Mouse (Mus musculus) kidney, postnatal 10 days (tissue): Measurements from ENCODE around the gene Gadl1.
"Not testable (repeated sequence)": the region's sequence is repeated elsewhere in the genome, so short reads cannot be mapped to it uniquely, and the experiment has no call there.

Experiments used
- DNase-seq: peaks from one replicate; pipeline ENCODE4 v3.0.0; 2021; ENCODE audit warnings: mixed read lengths

Gene Gadl1

DNA sequence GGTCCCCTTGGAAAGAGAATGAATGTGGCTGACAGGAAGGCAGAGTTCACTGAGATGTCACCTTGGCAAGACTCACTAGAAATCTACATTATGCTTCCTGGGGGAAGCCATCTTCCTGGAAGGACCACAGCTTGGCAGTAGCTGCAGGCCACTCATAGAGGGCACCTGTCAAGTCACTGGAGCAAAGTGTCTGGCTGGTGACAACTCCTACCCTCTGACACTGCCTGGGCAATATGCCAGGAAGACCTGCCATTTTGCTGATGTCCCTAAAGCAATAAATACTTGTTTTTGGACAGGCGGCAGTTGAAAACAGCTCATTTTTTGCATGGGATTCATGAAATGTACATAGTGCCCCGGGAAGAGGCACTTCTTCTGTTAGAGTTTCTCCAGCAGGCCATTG, 119.8 kb downstream of the Gadl1 start:
- no peak for DNase-seq

DNA sequence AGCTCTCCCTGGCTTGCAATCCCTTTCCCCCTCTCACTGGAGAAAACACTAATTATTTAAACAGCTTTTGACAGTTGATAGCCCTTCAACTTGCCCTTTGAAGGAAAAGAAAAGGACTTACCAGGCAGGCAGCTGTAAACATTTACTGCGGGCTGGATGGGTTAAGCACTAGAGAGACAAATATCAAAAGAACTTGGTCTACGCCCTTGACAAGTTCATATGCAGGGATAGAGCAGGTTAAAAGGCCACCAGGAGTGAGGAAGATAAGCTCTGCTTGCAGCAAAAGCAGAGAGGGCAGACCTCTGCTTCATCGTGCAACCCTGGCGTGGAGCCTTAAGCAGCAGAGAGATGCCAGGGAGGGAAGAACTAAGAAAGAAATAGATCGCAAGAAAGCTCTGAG, 123.5 kb downstream of the Gadl1 start:
- no peak for DNase-seq

DNA sequence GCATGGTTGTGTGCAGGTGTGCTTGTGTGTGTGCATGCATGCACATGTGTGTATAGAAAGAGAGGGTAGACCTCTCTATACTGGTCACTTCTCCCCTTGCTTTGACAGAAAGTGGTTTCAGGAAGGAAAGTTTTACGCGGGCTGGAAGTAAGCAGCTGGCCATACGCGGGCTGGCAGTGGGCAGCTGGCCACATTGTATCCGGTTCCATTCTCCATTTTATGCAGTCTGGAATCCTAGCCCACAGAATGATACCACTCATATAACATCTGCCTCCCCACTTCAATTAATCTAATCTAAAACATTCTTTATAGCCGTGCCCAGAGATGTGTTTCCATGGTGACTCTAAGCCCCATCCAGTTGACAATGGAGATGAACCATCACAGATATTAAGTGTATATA, 129.0 kb downstream of the Gadl1 start:
- DNase-seq = no peak

DNA sequence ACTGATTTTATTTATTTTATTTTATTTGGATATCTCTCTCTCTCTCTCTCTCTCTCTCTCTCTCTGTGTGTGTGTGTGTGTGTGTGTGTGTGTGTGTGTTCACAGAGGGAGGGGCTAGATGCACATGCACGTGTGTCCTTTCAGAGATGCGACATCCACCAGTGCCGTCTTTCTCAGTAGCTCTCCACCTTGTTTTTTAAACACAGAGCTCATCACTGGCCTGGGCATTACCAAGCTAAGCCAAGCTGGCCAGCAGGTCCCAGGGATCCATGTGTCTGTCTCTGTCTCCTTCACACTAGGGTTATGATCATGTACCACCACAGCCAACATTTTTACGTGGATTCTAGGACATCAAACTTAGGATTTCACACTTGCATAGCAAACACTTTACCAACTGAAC, 130.7 kb downstream of the Gadl1 start:
- no peak for DNase-seq

DNA sequence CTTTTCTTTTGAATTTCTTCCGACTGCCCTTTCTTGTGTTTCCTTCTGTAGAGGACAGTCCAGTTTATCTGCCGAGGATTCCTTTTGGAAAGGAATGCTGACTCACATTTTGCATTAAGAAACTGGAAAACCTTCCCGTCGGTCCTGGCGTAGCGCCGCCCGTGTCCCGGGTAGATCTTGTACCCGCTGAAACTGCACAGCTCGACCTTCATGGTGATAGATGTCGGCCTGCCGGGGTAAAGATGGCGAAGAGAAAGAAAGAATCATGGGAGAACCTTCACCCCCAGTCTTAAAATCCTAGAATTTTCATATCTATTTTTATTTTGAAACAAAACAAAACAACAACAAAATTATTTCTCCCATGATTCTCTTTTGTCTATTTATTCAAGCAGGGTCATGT, 131.6 kb downstream of the Gadl1 start:
- not testable (repeated sequence) for DNase-seq

DNA sequence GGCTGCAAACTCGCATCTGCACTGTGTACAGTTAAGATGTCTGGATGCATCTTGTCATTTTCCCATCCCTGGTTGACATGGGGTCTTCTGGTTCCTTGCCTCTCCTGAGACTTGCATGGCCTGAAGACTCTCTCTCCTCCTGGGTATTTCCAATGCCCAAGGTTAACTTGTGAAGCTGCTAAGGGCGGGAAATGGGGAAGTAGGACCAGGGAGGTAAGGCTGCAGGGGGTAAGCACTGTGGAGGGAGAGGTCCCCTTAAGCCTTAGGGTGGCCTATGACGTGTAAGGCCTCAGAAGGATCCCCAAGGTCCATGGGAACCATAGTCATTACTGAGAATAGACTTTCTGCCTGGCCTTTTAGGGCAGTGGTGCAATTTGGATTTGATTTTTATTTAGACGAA, 132.1 kb downstream of the Gadl1 start:
- no peak for DNase-seq

DNA sequence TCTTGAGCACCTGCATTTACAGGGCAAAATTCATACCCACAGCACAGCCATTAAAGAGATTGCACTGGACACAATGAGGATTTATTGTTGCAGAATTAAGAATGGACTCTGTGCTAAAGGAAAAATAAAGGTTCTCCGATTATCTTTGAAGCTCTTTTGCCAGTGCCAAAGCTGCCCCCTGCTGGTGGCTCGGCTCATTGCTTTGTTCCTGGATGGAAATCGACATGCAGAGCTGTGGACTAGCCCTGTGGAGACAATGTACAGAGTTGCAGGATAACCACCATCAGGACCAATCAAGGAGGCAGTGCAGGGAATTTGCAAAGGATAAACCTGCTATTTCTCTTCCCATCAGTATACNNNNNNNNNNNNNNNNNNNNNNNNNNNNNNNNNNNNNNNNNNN, 132.5 kb downstream of the Gadl1 start:
- peak; percentile 92 for DNase-seq

DNA sequence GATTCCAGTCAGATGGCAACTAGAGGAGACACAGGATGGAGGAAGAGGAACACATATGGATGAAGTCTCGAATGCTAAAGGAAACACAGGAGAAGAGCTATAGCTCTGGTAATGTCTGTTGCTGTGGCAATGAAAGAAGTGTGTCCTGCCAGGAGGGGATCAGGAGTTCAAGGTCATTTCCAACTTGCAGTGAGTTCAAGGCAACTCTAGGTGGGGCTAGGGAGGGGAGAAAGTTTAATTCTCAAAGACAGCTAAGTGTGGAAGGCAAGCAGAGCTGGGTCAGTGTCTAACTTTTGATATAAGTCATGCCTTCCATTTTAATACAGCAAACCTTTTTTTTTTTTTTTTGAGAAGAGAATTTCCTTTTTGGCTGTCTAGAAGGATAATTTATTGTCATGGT, 140.7 kb downstream of the Gadl1 start:
- no peak for DNase-seq

DNA sequence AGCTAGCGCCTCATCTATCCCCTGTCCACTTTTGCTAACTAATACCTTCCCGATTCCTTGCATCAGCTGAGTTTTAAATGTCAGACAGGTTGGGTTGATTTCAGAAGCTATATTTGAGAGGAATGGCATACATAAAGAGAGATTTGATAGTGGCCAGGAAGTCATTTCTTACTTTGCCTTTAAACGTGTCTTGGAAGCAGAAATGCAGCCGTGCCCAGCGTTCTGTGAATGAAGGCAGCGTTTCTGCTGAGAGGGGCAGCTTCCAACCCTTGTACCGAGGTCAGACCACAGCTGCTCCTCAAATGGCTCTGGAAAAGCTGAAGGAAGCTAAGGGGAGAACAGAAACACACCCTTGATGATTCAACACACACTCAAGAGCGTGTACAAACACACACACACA, 144.7 kb downstream of the Gadl1 start:
- DNase-seq = no peak

DNA sequence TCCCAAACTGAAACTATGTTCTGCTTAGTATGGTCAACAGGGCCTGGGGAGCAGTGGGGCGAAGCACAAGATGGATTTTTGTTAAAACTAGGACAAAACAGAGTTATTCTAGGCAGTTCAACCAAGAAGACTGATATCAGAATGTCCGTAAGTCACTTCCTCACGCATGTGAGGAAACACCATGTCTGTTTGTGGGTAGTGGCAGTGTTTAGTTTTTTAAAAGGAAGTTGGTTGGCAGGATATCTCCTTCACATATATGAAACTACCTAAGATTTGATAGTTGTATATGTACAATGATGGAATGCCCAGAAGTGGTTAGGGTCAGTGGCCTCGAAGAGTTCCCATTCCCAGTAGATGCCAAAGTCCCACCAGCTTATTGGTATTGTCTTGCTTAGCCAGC, 149.2 kb downstream of the Gadl1 start:
- DNase-seq = no peak

DNA sequence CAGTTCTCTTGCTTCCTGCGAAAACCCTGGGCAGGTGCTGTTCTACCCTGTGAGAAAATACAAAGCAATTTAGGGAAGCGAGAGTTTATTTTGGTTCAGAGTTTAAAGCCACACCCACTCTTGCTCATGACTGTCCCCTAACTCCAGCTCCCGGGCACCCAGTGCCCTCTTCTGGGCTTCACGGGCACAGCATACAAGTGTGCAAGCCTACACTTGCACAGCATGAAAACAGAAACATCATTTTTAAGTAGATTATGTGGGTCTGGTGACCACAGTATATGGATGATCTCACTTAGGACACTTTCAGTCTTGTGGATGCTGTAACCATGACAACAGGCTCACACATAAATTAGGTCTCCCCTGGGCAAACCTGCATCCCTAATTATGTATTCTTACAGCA, 149.9 kb downstream of the Gadl1 start:
- peak; percentile 12 for DNase-seq

DNA sequence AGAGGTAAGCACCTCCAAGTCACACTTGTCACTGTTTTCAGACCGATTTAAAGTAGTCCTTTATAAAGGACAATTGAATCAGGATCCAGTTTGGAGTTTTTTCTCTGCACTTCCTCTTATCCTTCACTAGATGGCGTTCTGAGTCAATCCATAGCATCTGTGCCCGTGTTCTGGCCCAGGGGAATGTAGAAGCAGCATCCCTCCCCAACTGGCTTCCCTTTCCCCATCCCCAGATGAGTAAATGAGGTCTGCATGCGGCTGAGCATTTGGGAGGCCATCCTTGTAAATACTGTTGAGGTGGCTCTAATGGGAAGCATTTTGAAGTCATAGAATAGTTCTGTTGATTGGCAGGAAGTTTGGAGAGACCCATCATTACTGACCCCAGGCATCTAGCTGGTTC, 151.4 kb downstream of the Gadl1 start:
- peak; percentile 24 for DNase-seq

DNA sequence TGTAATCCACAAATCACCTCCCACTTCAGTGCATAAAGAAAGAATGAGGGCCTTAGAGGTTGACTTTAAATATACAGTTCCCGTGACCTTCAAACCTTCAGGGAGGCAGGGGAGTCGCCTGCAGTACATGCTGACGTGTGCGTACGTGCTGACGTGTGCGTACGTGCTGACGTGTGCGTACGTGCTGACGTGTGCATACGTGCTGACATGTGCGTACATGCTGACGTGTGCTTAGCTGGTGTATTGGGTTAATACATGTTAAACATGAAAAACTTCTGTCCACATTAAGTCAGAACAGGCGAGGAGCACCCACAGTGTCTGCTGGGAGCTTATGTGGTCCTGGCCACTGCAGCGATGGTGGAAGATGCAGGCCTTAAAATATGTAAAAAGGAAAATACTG, 155.5 kb downstream of the Gadl1 start:
- DNase-seq = no peak

DNA sequence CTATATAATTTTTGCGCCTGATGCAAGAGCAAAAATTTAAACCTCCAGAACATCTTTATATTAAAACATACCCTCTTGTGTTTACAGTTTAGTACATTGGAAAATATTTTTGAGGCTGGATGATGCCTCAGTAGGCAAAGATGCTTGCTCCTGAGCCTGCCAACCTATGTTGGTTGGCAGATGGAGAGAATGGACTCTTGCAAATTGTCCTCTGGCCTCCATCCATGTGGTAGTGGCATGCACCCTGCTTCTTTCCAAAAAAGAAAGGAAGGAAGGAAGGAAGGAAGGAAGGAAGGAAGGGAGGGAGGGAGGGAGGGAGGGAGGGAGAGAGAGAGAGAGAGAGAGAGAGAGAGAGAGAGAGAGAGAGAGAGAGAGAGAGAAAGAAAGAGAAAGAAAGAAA, 162.3 kb downstream of the Gadl1 start:
- not testable (repeated sequence) for DNase-seq

DNA sequence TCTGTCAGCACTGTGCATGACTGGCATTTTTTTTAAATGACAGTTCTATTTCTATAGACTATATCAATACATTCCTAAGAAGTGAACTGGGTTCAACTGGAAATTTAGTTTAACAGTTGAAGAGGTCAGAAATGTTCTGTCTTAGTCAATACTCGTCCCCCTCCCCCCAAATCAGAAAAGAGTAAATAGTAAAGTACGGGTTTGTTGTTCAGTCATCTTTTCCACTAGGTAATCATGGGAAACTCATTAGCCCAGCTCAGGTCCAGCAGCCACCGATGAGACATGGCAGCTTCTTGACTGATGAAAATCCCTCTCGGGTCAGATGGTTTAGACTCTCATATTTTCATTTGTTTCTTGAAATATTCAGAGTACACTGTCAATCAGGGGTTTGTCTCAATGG, 166.9 kb downstream of the Gadl1 start:
- no peak for DNase-seq

DNA sequence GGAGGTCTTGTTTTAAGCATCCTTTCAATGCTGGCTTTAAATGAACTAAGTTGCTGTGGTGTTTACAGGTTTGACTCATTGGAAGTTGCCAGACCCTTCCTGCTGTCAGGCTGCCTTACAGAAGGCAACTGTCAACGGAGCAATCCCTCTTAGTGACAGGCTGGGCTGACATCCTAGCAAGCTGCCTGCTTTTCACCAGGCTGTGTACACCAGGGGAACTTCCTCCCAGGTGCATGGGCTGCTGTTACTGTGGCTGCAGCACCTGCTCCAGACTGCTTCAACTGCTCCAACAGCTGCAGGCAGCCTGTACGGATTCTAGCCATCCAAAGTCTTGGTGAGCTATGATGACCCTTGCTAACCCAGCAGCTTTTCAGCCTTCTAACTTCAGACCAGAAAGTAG, 167.7 kb downstream of the Gadl1 start:
- DNase-seq = no peak

DNA sequence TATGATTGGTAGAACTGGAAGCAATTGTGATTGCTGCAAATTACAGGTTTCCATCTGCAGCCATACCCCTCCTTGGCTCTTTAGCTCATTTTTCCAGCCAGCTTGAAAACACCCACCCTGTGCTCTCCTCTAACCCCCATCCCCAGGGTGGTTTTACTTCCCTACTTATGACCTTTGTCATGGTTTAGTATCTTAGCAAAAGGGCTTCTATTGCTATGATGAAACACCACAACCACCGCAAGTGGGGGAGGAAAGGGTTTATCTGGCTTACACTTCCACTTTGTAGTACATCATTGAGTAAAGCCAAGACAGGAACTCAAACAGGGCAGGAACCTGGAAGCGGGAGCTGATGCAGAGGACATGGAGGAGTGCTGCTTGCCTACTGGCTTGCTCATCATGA, 168.2 kb downstream of the Gadl1 start:
- no peak for DNase-seq

DNA sequence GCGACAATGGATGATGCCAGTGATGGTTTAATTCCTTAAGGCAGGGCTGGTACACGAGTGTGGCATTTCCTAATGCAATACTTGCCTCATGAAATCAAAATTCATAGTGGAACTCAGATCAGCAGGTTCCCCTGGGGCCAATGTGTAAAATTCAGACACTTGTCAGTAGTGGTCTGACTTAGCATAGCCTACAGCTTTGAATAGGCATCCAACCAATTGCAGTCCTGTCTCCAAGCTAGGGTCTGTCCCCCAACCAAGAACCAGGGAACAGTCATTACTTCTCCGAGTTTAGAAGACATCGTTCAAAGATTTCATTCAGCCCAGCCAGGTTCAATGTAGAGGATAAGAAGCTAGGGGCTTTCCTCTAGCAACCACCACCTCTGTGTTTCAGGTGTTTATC, 172.5 kb downstream of the Gadl1 start:
- DNase-seq = no peak

DNA sequence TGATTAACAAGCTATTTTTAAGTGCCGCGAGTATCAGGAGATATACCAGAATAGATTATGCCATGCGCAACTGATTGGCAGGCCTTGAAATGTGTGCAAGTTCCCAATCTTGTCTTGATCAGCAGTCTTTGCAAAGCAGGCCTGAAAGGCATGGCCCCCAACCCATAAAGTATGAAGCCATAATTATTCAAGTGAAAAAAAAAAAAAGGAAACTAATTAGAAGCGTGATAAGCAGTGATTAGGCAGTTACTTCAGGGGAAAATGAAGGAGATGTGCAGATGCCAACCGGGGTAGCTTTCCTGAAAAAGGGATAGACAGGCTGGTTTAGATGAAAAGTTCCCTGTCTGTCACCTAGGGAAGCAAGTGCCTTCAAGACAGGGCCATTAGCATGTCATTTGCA, 174.0 kb downstream of the Gadl1 start:
- no peak for DNase-seq

DNA sequence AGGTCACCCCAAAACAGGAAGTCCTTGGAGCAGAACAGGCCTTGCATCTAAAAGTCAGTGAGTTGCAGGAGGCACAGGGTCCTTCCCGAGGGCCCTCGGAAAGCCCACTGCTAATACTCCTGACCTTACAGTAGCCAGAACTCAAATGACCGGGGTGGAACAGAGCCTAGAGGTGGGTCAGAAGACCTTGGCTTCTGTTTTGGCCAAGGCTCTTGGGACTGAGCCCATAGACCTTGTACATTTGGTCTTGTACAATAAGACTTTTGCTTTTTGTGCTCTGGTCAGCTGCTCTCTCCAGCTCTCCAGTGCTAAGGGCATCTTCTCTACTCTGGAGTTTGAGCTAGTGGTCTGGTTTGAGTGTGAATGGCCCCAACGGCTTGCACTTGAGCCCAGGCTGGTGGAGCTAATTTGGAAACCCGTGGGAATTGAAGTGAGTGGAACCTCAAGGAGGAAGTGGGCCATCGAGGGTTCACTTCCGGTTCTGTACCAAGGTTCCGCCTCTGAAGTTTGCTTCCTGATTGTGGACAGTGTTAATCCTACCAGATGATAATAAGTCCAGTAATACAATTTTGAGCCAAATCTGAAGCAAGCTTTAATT, 174.6 kb downstream of the Gadl1 start:
- DNase-seq = no peak

DNA sequence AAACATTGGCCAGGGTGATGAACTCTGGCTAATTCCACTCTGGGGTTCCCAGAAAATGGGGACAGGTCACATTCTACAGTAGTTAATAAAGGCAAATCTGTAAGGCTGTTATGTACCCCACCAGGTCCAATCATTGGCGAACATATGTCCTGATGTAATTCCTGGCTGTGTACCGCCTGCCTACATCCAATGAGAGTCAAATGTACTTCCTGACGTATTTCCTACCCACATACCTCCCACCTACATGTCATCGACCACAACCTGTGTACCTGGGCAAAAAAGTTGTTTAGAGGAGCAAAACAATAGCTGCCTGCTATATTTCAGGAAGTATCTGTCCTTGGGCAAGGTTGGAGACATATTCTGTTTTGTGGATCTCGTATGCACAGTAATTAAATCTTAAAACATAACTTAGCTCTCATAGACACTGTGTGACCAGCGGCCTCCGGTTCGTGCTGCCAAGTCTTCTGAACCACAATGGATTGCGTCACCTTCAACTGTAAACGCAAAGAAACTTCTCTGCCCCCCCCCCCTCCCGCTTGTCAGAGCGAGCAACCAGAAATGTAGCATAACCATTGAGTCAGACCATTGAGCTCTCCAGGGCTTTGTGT, 175.2 kb downstream of the Gadl1 start:
- no peak for DNase-seq

DNA sequence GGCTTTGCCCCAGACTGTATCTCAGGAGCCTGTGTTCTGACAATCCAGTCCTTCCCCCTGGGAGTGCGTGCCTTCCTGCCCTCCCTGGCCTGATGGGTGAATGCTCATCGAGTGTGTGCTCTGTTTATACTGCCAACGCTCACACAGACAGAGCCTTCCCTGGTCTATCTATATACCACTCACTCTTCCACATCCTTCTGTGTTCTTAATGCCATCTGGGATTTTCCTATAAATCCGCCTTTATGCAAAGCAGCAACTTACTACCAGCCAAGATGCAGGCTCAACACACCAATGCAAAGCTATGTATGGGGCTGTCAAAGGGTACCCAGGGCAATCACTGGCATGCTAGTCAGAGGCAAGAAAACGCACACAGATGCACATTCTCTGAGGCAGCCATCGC, 176.7 kb downstream of the Gadl1 start:
- no peak for DNase-seq

DNA sequence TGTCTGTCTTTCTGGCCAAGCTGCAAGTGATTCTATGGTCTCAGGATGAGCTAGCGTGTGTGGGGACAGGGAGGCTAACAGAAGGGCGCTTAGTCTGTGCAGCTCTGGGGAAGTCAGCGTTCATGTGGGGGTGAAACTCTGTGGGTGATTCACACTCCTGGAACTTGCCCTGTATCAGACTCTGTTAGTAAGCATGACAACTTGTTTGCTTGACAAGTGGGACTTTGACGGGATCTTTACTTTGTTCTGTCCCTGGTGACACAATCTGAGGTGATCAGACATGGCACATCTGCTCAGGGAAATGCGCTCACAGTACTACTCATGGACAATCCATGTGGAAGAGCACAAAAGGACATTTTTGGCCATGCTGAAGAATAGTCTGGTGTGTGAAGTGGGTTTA, 178.0 kb downstream of the Gadl1 start:
- DNase-seq = no peak

DNA sequence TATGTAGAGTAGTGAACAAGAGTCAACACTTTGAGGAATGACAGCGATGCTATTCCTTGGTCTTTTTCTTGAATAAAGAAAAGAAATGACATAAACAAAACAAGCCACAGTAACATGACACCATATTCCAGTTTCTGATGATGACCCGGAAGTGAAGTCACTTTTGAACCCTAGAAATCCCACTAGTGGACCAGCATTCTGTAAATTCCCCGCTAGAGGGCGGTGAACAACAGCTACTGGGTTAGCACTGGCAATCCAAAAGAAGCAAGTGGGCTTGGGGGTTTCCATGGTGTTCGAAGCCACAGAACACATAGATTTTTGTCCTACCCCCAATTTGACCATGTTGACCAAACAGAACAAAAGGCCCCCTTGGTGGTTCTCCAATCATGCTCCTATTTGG, 178.6 kb downstream of the Gadl1 start:
- DNase-seq = peak; percentile 88

DNA sequence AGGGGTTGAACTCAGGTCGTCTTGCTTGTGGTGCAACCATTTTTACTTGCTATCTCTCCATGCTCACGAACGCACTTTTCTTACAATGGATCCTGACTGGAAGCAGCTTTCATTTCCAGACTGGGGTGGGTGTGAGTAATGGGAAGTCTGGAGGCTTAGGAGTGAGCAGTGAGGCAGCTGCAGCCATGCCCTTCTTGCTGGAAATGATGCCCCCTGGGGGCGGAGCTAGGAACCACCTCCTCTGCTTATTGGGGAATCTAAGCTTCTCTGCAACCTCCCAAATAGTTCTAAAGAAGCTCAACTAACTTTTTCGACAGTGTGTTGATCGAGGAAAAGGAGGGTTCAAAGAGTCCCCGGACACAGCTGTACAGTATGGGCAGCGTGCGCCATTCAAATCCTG, 179.7 kb downstream of the Gadl1 start:
- peak; percentile 59 for DNase-seq
